Mouse (Mus musculus) embryonic fibroblast, embryonic 13.5 days (primary cell): ENCODE measurements at regions not wholly inside any gene's neighbourhood (a gene's known extent, or its start where the extent isn't known, plus 50 kb on each side); places are given as distances from the start of the nearest gene placed in this dataset.

Experiments used
- CTCF ChIP-seq: IDR thresholded peaks from 2 replicates; pipeline ENCODE4 v1.5.1; 2011; ENCODE audit warnings: mild to moderate bottlenecking, control low read depth, low read length, moderate library complexity, borderline replicate concordance; ENCODE audit not compliant: insufficient read depth
- POLR2A ChIP-seq: IDR thresholded peaks from 2 replicates; pipeline ENCODE4 v1.6.1; 2011; ENCODE audit warnings: low read depth, mild to moderate bottlenecking, control low read depth, low read length, moderate library complexity

- TF ChIP-seq POLR2A = no peak
- TF ChIP-seq CTCF = no peak
Measured at GRCm38 (mm10) chr13:28768717-28769426, 184.6 kb downstream of the Sox4 start.
